Mouse (Mus musculus) embryonic facial prominence, embryonic 14.5 days (tissue): ENCODE measurements around the gene Pik3ip1. TPM values are rescaled to one million over a fixed set of nuclear protein-coding genes. Genes with fewer than 3 reads are reported as not detected.

Source experiments
- ATAC-seq: fragments of 200-750 bp; cut with Nextera tagmentation; 2 replicates; pipeline ENCODE4 v1.8.0; 2017; ENCODE audit warnings: low read depth, moderate number of reproducible peaks, moderate TSS enrichment
- DNase-seq: peaks from one replicate; pipeline ENCODE4 v3.0.0-alpha.2; 2015; ENCODE audit warnings: low spot score
- H3K27ac ChIP-seq: fragments of 300-500 bp; sonication (generic); replicated peaks from 2 replicates; pipeline ENCODE4 v1.5.1; 2014; ENCODE audit warnings: low read depth, mild to moderate bottlenecking, low read length, moderate library complexity
- H3K27me3 ChIP-seq: fragments of 300-500 bp; sonication (generic); replicated peaks from 2 replicates; pipeline ENCODE4 v1.6.1; 2014; ENCODE audit warnings: low read length; ENCODE audit not compliant: control insufficient read depth, insufficient read depth
- H3K36me3 ChIP-seq: fragments of 300-500 bp; sonication (generic); 2 replicates; pipeline ENCODE4 v1.6.1; 2014; ENCODE audit warnings: low read length, mixed read lengths; ENCODE audit not compliant: control insufficient read depth, insufficient read depth
- H3K4me1 ChIP-seq: fragments of 300-500 bp; sonication (generic); 2 replicates; pipeline ENCODE4 v1.6.1; 2014; ENCODE audit warnings: antibody characterized with exemption, low read length; ENCODE audit not compliant: control insufficient read depth, insufficient read depth
- H3K4me2 ChIP-seq: fragments of 300-500 bp; sonication (generic); 2 replicates; pipeline ENCODE4 v1.6.1; 2014; ENCODE audit warnings: low read depth, mild to moderate bottlenecking, low read length, moderate library complexity, mixed read lengths
- H3K4me3 ChIP-seq: fragments of 300-500 bp; sonication (generic); 2 replicates; pipeline ENCODE4 v1.5.1; 2014; ENCODE audit warnings: low read depth, mild to moderate bottlenecking, low read length
- H3K9ac ChIP-seq: fragments of 300-500 bp; sonication (generic); 2 replicates; pipeline ENCODE4 v1.6.1; 2014; ENCODE audit warnings: low read depth, mild to moderate bottlenecking, low read length, moderate library complexity, mixed read lengths
- H3K9me3 ChIP-seq: fragments of 300-500 bp; sonication (generic); 2 replicates; pipeline ENCODE4 v1.6.1; 2016; ENCODE audit warnings: low read length; ENCODE audit not compliant: control insufficient read depth
- WGBS: fragments of 180-500 bp; shearing (Covaris S2); extraction: QIAGEN DNeasy Blood & Tissue Kit; methylation state at CpG from one replicate; pipeline ENCODE4 v1.1.7; 2014; 5-methylcytosine and 5-hydroxymethylcytosine counted together
- polyA plus RNA-seq: library from polyadenylated mRNA; unstranded; fragments of >200 nt; fragmentation: Nextera tagmentation; extraction: Ambion mirVana; gene quantifications from 2 replicates; pipeline ENCODE4 v1.2.1, GENCODE M21; 2014

Pik3ip1 gene
- polyA plus RNA-seq, 1 experiment from 2014 or later, result 16.2 TPM

DNA sequence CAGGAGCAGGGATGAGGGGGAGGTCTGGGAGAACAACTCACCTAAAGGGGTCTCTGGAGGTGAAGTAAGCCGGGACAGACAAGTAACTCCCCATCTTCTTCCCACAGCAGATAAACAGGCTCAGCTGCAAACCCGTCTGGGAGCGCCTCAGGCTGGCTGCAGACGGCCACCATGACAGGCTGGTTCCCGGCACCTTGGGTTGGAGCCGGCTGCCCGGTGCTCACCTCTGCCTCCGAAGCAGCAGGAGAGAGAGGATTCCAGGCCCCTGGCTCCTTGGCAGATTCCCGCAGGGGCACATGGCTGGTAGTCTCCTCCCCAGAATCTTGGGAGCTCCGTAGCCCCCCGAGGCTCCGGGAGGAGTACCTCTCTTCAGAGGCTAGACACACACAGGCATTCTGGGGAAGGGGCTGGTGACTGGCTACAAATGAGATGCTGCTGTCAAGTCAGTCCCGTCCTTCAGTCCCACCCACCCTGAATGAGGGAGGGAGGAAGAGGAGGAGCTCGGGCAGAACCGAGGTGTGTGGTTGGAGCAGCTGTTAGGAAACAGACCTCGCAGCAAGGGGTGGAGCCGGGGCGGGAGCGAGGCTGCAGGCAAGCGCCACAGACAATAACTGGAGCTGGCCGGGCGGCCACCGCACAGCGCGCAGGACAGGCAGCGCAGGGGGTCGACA lies 40.9 kb downstream of the Pik3ip1 start:
- H3K27me3 ChIP-seq, result no peaks in the 10 kb centered on the region
- H3K4me3 ChIP-seq, result peak overlapping the region; percentile 46
- peak overlapping the region; percentile 80 for H3K27ac ChIP-seq
- peak; percentile 96 for DNase-seq
- H3K9ac ChIP-seq, result peak overlapping the region; percentile 69
- no peaks in the 10 kb centered on the region for H3K36me3 ChIP-seq
- H3K4me1 ChIP-seq, result peaks cover 26% of the 10 kb centered on the region
- H3K4me2 ChIP-seq, result peak overlapping the region; percentile 75
- 0% methylated on average over 17 of the region's 27 CpGs for WGBS
- H3K9me3 ChIP-seq, result no peaks in the 10 kb centered on the region
- ATAC-seq, result peak; percentile 93

DNA sequence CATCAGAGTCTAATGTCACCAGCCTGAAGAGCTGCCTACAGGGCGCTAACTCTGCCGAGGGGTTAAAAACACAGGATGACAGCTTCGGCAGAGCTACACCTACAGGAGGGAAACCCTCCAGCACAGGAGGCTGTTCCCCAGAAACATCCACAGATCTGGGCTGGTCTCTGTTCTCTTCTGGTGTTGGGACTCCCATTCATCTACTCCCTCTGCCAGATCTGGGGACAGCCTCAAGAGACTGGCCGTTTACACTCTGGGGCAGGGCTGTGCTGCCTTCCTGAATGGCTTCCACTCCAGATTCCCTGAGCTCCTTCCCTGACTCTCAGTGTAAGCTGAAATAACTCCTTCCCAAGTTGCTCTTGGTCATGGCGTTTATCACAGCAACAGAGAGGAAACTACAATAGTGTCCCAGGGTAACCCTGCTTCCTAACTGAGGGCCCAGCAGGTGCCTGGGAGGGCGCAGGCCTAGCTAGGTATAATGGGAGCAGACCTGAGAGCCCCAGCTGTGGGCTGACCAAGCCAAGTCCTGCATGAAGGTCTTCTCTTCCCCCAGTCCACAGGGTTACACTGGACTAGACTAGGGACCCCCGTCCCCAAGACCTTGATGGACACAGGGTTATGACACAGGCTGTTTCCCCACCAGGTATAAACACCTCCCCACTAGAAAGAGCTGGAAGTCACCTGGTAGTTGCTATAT lies 41.5 kb downstream of the Pik3ip1 start:
- peak overlapping the region; percentile 46 for H3K4me3 ChIP-seq
- no peaks in the 10 kb centered on the region for H3K9me3 ChIP-seq
- ATAC-seq (no peak; the same call in none of the 2 replicates), DNase-seq (no peak)
- H3K27me3 ChIP-seq, result no peaks in the 10 kb centered on the region
- H3K27ac ChIP-seq, result peak overlapping the region; percentile 80
- no peaks in the 10 kb centered on the region for H3K36me3 ChIP-seq
- peak overlapping the region; percentile 69 for H3K9ac ChIP-seq
- 25% methylated on average over 6 of the region's 7 CpGs for WGBS
- peak overlapping the region; percentile 75 for H3K4me2 ChIP-seq
- peaks cover 26% of the 10 kb centered on the region for H3K4me1 ChIP-seq

- Histone ChIP-seq H3K36me3 (no peaks in the 10 kb centered on the region), H3K4me1 (peaks cover 26% of the 10 kb centered on the region), H3K27me3 (no peaks in the 10 kb centered on the region), H3K9me3 (no peaks in the 10 kb centered on the region), H3K9ac (peak overlapping the region; percentile 45; the same call in 1 of the 2 replicates), H3K4me3 (no peak overlapping the region), H3K4me2 (peak overlapping the region; percentile 50), H3K27ac (peak overlapping the region; percentile 81)
- WGBS, result 17% methylated on average over 7 of the region's 7 CpGs
- peak; percentile 49 for DNase-seq
- ATAC-seq, result no peak; the same call in 1 of the 2 replicates
These were observed 43.5 kb downstream of the Pik3ip1 start for GRCm38 (mm10) chr11:3373591-3374292.

DNA sequence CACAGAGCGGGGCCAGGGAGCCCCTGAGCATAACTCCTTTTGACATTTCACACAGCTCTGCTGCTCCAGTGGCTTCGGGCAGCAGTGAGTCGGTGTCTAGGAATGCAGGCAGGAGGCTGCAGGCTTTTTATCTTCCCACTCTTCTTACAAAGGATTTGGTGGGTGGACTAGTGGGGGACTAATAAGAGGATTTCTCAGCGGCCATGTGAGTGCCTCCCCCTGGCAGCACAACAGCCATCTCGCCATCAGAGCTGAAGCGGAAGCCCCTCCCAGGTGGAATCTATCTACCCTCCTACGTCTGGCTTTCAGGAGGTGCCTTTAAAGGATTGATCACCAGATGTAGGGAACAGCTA lies 44.1 kb downstream of the Pik3ip1 start:
- Histone ChIP-seq H3K4me3 (peak overlapping the region; percentile 2; the same call in 1 of the 2 replicates), H3K27me3 (no peaks in the 10 kb centered on the region), H3K4me2 (peak overlapping the region; percentile 50), H3K9ac (peak overlapping the region; percentile 45; the same call in 1 of the 2 replicates), H3K9me3 (no peaks in the 10 kb centered on the region), H3K36me3 (no peaks in the 10 kb centered on the region), H3K27ac (peak overlapping the region; percentile 81), H3K4me1 (peaks cover 26% of the 10 kb centered on the region)
- ATAC-seq (peak; percentile 72), DNase-seq (peak; percentile 86)
- WGBS, result 4% methylated on average over 7 of the region's 7 CpGs

- Histone ChIP-seq H3K27me3 (no peaks in the 10 kb centered on the region), H3K4me3 (peak overlapping the region; percentile 2; the same call in 1 of the 2 replicates), H3K9ac (peak overlapping the region; percentile 45; the same call in 1 of the 2 replicates), H3K36me3 (no peaks in the 10 kb centered on the region), H3K9me3 (no peaks in the 10 kb centered on the region), H3K4me2 (peak overlapping the region; percentile 50), H3K4me1 (peaks cover 26% of the 10 kb centered on the region), H3K27ac (peak overlapping the region; percentile 81)
- ATAC-seq (no peak), DNase-seq (no peak)
- WGBS, result 27% methylated on average over 12 of the region's 12 CpGs
These were observed 44.5 kb downstream of the Pik3ip1 start for GRCm38 (mm10) chr11:3374741-3375140.

- Histone ChIP-seq H3K27me3 (no peaks in the 10 kb centered on the region), H3K4me2 (no peak overlapping the region), H3K4me1 (peaks cover 8% of the 10 kb centered on the region), H3K9ac (no peak overlapping the region), H3K9me3 (no peaks in the 10 kb centered on the region), H3K36me3 (peaks cover 12% of the 10 kb centered on the region), H3K27ac (no peak overlapping the region), H3K4me3 (no peak overlapping the region)
- ATAC-seq (no peak), DNase-seq (no peak)
- WGBS, result 83% methylated on average over 4 of the region's 4 CpGs
These were observed 49.2 kb downstream of the Pik3ip1 start for GRCm38 (mm10) chr11:3379427-3379826.

- no peak overlapping the region for H3K4me2 ChIP-seq
- H3K9me3 ChIP-seq, result no peaks in the 10 kb centered on the region
- WGBS, result 83% methylated on average over 6 of the region's 6 CpGs
- DNase-seq (no peak), ATAC-seq (no peak)
- H3K4me1 ChIP-seq, result no peaks in the 10 kb centered on the region
- no peak overlapping the region for H3K27ac ChIP-seq
- H3K4me3 ChIP-seq, result no peak overlapping the region
- H3K27me3 ChIP-seq, result no peaks in the 10 kb centered on the region
- H3K9ac ChIP-seq, result no peak overlapping the region
- peaks cover 12% of the 10 kb centered on the region for H3K36me3 ChIP-seq
These were observed 51.1 kb downstream of the Pik3ip1 start for GRCm38 (mm10) chr11:3381148-3381814.
